Mouse (Mus musculus) monocyte, adult 5-6 weeks (primary cell): ENCODE data around the gene Faah. TPM values are rescaled to one million over a fixed set of nuclear protein-coding genes. Genes with fewer than 3 reads are reported as not detected.

ENCODE experiments used
- ATAC-seq: fragments of 153-309, 156-312 bp; replicated peaks from 2 replicates; pipeline ENCODE4 v1.8.0; 2017; ENCODE audit warnings: mild to moderate bottlenecking; ENCODE audit not compliant: low TSS enrichment, insufficient number of reproducible peaks, severe bottlenecking, poor library complexity, low FRiP score
- total RNA-seq: library from RNA; stranded (forward); fragments of 200-1000, 200-491, 200-594 nt; gene quantifications from 3 replicates; pipeline ENCODE4 v1.2.3, GENCODE M21; 2017

Faah gene
- total RNA-seq, 1 experiment from 2014 or later: 9.1 TPM

DNA sequence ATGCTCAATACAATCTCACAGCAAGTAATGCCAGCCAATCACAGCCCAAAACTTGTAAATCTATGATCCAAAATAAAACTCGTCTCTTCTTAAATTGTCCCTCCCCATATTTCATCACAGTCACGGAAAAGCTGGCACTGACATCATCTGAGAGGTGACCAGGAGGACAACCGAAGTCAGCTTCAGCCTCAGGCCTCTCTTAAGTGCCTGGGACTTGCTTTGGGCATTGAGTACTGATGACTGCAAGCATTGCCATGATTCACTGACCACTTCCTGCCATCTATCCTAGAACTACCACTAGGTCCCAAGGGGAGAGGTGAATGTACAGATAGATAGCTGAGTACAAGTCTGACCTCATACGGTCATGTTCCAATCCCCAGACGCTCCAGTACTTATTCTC, 95.0 kb downstream of the Faah start:
- no peak for ATAC-seq

DNA sequence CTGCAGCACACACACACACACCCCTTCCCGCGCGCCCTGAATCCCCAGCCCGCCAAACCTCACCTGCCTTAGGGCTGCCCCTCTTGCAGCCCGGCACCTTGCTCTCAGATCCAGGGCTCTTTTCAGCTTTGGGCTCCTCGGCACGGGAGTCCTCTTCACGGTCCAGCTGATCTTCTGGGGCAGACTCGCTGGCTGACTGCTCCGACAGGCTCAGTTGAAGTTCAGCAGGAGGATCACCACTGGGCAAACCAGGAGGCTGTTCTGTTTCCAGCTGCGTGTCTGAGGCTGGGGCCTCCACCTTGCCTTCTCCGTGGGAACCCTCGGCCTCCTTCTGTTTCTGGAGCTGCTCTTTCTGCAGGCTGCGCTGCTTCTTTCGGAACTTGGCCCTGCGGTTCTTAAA, 97.8 kb downstream of the Faah start:
- ATAC-seq: no peak

Other genes with a start within 250 kb of the Faah start
- not detected in 3 replicates for gene Tex38, start 236.9 kb downstream of the Faah start, total RNA-seq
- gene Atpaf1, start 233.1 kb downstream of the Faah start, total RNA-seq: 3.2 to 9.0 TPM (median 7.3 TPM) in 3 replicates
- gene Mob3c, start 189.8 kb downstream of the Faah start, total RNA-seq: 17.7 to 25.1 TPM (median 19.5 TPM) in 3 replicates
- gene Mknk1, start 178.7 kb downstream of the Faah start, total RNA-seq: 80.9 to 129 TPM (median 98.0 TPM) in 3 replicates
- not detected in 3 replicates for gene Kncn, start 133.5 kb downstream of the Faah start, total RNA-seq
- not detected in 3 replicates for gene 6430628N08Rik, start 127.3 kb downstream of the Faah start, total RNA-seq
- not detected in 3 replicates for gene Dmbx1, start 78.0 kb downstream of the Faah start, total RNA-seq
- gene Nsun4, start 36.0 kb upstream of the Faah start, total RNA-seq: 19.5 to 41.1 TPM (median 19.5 TPM) in 3 replicates
- 438 to 562 TPM (median 516 TPM) in 3 replicates for gene Uqcrh, start 57.1 kb upstream of the Faah start, total RNA-seq
- 5.2 to 13.2 TPM (median 8.6 TPM) in 3 replicates for gene Lrrc41, start 57.3 kb upstream of the Faah start, total RNA-seq
- 1.1 to 2.1 TPM (median 1.2 TPM) in 3 replicates for gene Rad54l, start 105.8 kb upstream of the Faah start, total RNA-seq
- 10.0 to 24.0 TPM (median 12.7 TPM) in 3 replicates for gene Pomgnt1, start 105.9 kb upstream of the Faah start, total RNA-seq
- 0.19 TPM in 1 of 3 replicates, not detected in the others for gene Lurap1, start 133.4 kb upstream of the Faah start, total RNA-seq
- gene Tspan1, start 149.7 kb upstream of the Faah start, total RNA-seq: not detected in 3 replicates
- gene 1700042G07Rik, start 155.4 kb upstream of the Faah start, total RNA-seq: not detected in 3 replicates
- gene Gm49337, start 155.5 kb upstream of the Faah start, total RNA-seq: 0.76 TPM in 1 of 3 replicates, not detected in the others
- gene Pik3r3, start 203.7 kb upstream of the Faah start, total RNA-seq: 0.87 to 2.9 TPM in 2 of 3 replicates, not detected in the other